Mouse (Mus musculus): Measurements from ENCODE around the gene Rbfox1.

The Rbfox1 gene

GRCm38 (mm10) chr16:6821741-6822140 lies 936.6 kb downstream of the Rbfox1 start:
- no peak for ATAC-seq (ENCODE audit: low TSS enrichment)

GRCm38 (mm10) chr16:6829892-6830524 lies 944.9 kb downstream of the Rbfox1 start:
- no peak for ATAC-seq (ENCODE audit: low TSS enrichment)

GRCm38 (mm10) chr16:6833486-6833885 lies 948.3 kb downstream of the Rbfox1 start:
- ATAC-seq (ENCODE audit: low TSS enrichment), result no peak

GRCm38 (mm10) chr16:6835051-6835450 lies 949.9 kb downstream of the Rbfox1 start:
- ATAC-seq (ENCODE audit: low TSS enrichment), result no peak

- peak; percentile 92 for ATAC-seq (ENCODE audit: low TSS enrichment)
Measured at GRCm38 (mm10) chr16:6839299-6839995, 954.3 kb downstream of the Rbfox1 start.

GRCm38 (mm10) chr16:6840007-6840406 lies 954.9 kb downstream of the Rbfox1 start:
- no peak for ATAC-seq (ENCODE audit: low TSS enrichment)

GRCm38 (mm10) chr16:6840461-6840860 lies 955.3 kb downstream of the Rbfox1 start:
- ATAC-seq (ENCODE audit: low TSS enrichment), result no peak

- ATAC-seq (ENCODE audit: low TSS enrichment), result no peak
Measured at GRCm38 (mm10) chr16:6842066-6842785, 957.1 kb downstream of the Rbfox1 start.

GRCm38 (mm10) chr16:6844659-6845058 lies 959.5 kb downstream of the Rbfox1 start:
- ATAC-seq (ENCODE audit: low TSS enrichment), result no peak

- ATAC-seq (ENCODE audit: low TSS enrichment), result no peak
Measured at GRCm38 (mm10) chr16:6851393-6851792, 966.2 kb downstream of the Rbfox1 start.

GRCm38 (mm10) chr16:6853796-6854195 lies 968.6 kb downstream of the Rbfox1 start:
- ATAC-seq (ENCODE audit: low TSS enrichment), result no peak

GRCm38 (mm10) chr16:6861656-6862055 lies 976.5 kb downstream of the Rbfox1 start:
- no peak for ATAC-seq (ENCODE audit: low TSS enrichment)

- ATAC-seq (ENCODE audit: low TSS enrichment), result peak; percentile 52; the same call in 1 of the 2 replicates
Measured at GRCm38 (mm10) chr16:6882683-6883430, 997.7 kb downstream of the Rbfox1 start.

GRCm38 (mm10) chr16:6883798-6884197 lies 998.6 kb downstream of the Rbfox1 start:
- no peak for ATAC-seq (ENCODE audit: low TSS enrichment)

- ATAC-seq (ENCODE audit: low TSS enrichment), result no peak
Measured at GRCm38 (mm10) chr16:6885617-6886016, 1000.5 kb downstream of the Rbfox1 start.

GRCm38 (mm10) chr16:6889221-6889620 lies 1004.1 kb downstream of the Rbfox1 start:
- ATAC-seq (ENCODE audit: low TSS enrichment), result peak; percentile 96

GRCm38 (mm10) chr16:6897734-6898133 lies 1012.6 kb downstream of the Rbfox1 start:
- ATAC-seq (ENCODE audit: low TSS enrichment), result no peak

- ATAC-seq (ENCODE audit: low TSS enrichment), result no peak
Measured at GRCm38 (mm10) chr16:6900006-6900405, 1014.9 kb downstream of the Rbfox1 start.

GRCm38 (mm10) chr16:6904984-6905383 lies 1019.8 kb downstream of the Rbfox1 start:
- no peak for ATAC-seq (ENCODE audit: low TSS enrichment)

GRCm38 (mm10) chr16:6906001-6906400 lies 1020.8 kb downstream of the Rbfox1 start:
- no peak for ATAC-seq (ENCODE audit: low TSS enrichment)

- no peak; the same call in 1 of the 2 replicates for ATAC-seq (ENCODE audit: low TSS enrichment)
Measured at GRCm38 (mm10) chr16:6907550-6907949, 1022.4 kb downstream of the Rbfox1 start.

- no peak for ATAC-seq (ENCODE audit: low TSS enrichment)
Measured at GRCm38 (mm10) chr16:6914531-6914930, 1029.4 kb downstream of the Rbfox1 start.
